Mouse (Mus musculus): ENCODE data around the gene Lclat1. TPM values are rescaled to one million over a fixed set of nuclear protein-coding genes. Genes with fewer than 3 reads are reported as not detected.

Lclat1 gene
- polyA plus RNA-seq, 1 experiment from 2014 or later = 38.3 TPM

- Histone ChIP-seq H3K4me3 (ENCODE audit: low read depth, low read length) (no peak overlapping the region), H3K4me1 (ENCODE audit: control insufficient read depth, insufficient read depth, low read length) (no peaks in the 10 kb centered on the region), H3K27me3 (ENCODE audit: control insufficient read depth, insufficient read depth, low read length) (no peaks in the 10 kb centered on the region), H3K9me3 (replicated peaks; ENCODE audit: control insufficient read depth, low read length) (no peaks in the 10 kb centered on the region), H3K27ac (ENCODE audit: low read depth, low read length) (no peak overlapping the region), H3K9ac (ENCODE audit: low read depth, low read length) (no peak overlapping the region), H3K4me2 (no peak overlapping the region), H3K36me3 (ENCODE audit: control insufficient read depth, insufficient read depth, low read length) (no peaks in the 10 kb centered on the region)
- no peak for ATAC-seq (replicated peaks; ENCODE audit: insufficient number of reproducible peaks, low FRiP score, low TSS enrichment)
- WGBS (ENCODE audit: insufficient replicate concordance) = 28% methylated on average over 5 of the region's 5 CpGs
Measured at GRCm38 (mm10) chr17:73096484-73096883, 11.3 kb upstream of the Lclat1 start.

GRCm38 (mm10) chr17:73098636-73099035, 9.1 kb upstream of the Lclat1 start:
- no peak overlapping the region for H3K9ac ChIP-seq (ENCODE audit: low read depth, low read length)
- no peaks in the 10 kb centered on the region for H3K27me3 ChIP-seq (ENCODE audit: control insufficient read depth, insufficient read depth, low read length)
- no peaks in the 10 kb centered on the region for H3K36me3 ChIP-seq (ENCODE audit: control insufficient read depth, insufficient read depth, low read length)
- no peak overlapping the region for H3K27ac ChIP-seq (ENCODE audit: low read depth, low read length)
- no peak overlapping the region for H3K4me3 ChIP-seq (ENCODE audit: low read depth, low read length)
- 71% methylated on average over 1 of the region's 1 CpGs for WGBS (ENCODE audit: insufficient replicate concordance)
- H3K9me3 ChIP-seq (replicated peaks; ENCODE audit: control insufficient read depth, low read length) = no peaks in the 10 kb centered on the region
- H3K4me1 ChIP-seq (ENCODE audit: control insufficient read depth, insufficient read depth, low read length) = no peaks in the 10 kb centered on the region
- H3K4me2 ChIP-seq = no peak overlapping the region
- ATAC-seq (replicated peaks; ENCODE audit: insufficient number of reproducible peaks, low FRiP score, low TSS enrichment) = no peak

- Histone ChIP-seq H3K9ac (ENCODE audit: low read depth, low read length) (no peak overlapping the region), H3K9me3 (replicated peaks; ENCODE audit: control insufficient read depth, low read length) (no peaks in the 10 kb centered on the region), H3K4me1 (ENCODE audit: control insufficient read depth, insufficient read depth, low read length) (no peaks in the 10 kb centered on the region), H3K27me3 (ENCODE audit: control insufficient read depth, insufficient read depth, low read length) (no peaks in the 10 kb centered on the region), H3K27ac (ENCODE audit: low read depth, low read length) (no peak overlapping the region), H3K36me3 (ENCODE audit: control insufficient read depth, insufficient read depth, low read length) (no peaks in the 10 kb centered on the region), H3K4me2 (no peak overlapping the region), H3K4me3 (ENCODE audit: low read depth, low read length) (no peak overlapping the region)
- WGBS (ENCODE audit: insufficient replicate concordance) = 86% methylated on average over 5 of the region's 5 CpGs
- ATAC-seq (replicated peaks; ENCODE audit: insufficient number of reproducible peaks, low FRiP score, low TSS enrichment) = no peak
Measured at GRCm38 (mm10) chr17:73100396-73100795, 7.4 kb upstream of the Lclat1 start.

GRCm38 (mm10) chr17:73102538-73102937, 5.2 kb upstream of the Lclat1 start:
- H3K4me3 ChIP-seq (ENCODE audit: low read depth, low read length) = no peak overlapping the region

GRCm38 (mm10) chr17:73108170-73108887, 544 bp downstream of the Lclat1 start:
- H3K4me2 ChIP-seq = peak overlapping the region; percentile 92
- no peaks in the 10 kb centered on the region for H3K9me3 ChIP-seq (replicated peaks; ENCODE audit: control insufficient read depth, low read length)
- no peaks in the 10 kb centered on the region for H3K36me3 ChIP-seq (ENCODE audit: control insufficient read depth, insufficient read depth, low read length)
- no peaks in the 10 kb centered on the region for H3K27me3 ChIP-seq (ENCODE audit: control insufficient read depth, insufficient read depth, low read length)
- peak overlapping the region; percentile 89 for H3K9ac ChIP-seq (ENCODE audit: low read depth, low read length)
- peak overlapping the region; percentile 71 for H3K27ac ChIP-seq (ENCODE audit: low read depth, low read length)
- WGBS (ENCODE audit: insufficient replicate concordance) = 5% methylated on average over 35 of the region's 35 CpGs
- peak overlapping the region; percentile 76 for H3K4me3 ChIP-seq (ENCODE audit: low read depth, low read length)
- peaks cover 9% of the 10 kb centered on the region for H3K4me1 ChIP-seq (ENCODE audit: control insufficient read depth, insufficient read depth, low read length)
- peak; percentile 25; the same call in 1 of the 2 replicates for ATAC-seq (replicated peaks; ENCODE audit: insufficient number of reproducible peaks, low FRiP score, low TSS enrichment)

More at GRCm38 (mm10) chr17:73102538-73102937, 5.2 kb upstream of the Lclat1 start:
- Histone ChIP-seq H3K36me3 (ENCODE audit: control insufficient read depth, insufficient read depth, low read length) (no peaks in the 10 kb centered on the region), H3K9me3 (replicated peaks; ENCODE audit: control insufficient read depth, low read length) (no peaks in the 10 kb centered on the region), H3K27me3 (ENCODE audit: control insufficient read depth, insufficient read depth, low read length) (no peaks in the 10 kb centered on the region), H3K4me2 (no peak overlapping the region), H3K4me1 (ENCODE audit: control insufficient read depth, insufficient read depth, low read length) (no peaks in the 10 kb centered on the region), H3K9ac (ENCODE audit: low read depth, low read length) (no peak overlapping the region), H3K27ac (ENCODE audit: low read depth, low read length) (no peak overlapping the region)
- 77% methylated on average over 4 of the region's 4 CpGs for WGBS (ENCODE audit: insufficient replicate concordance)
- no peak for ATAC-seq (replicated peaks; ENCODE audit: insufficient number of reproducible peaks, low FRiP score, low TSS enrichment)

- Histone ChIP-seq H3K4me1 (ENCODE audit: control insufficient read depth, insufficient read depth, low read length) (peaks cover 9% of the 10 kb centered on the region), H3K27me3 (ENCODE audit: control insufficient read depth, insufficient read depth, low read length) (no peaks in the 10 kb centered on the region), H3K4me2 (peak overlapping the region; percentile 92), H3K4me3 (ENCODE audit: low read depth, low read length) (peak overlapping the region; percentile 76), H3K9me3 (replicated peaks; ENCODE audit: control insufficient read depth, low read length) (no peaks in the 10 kb centered on the region), H3K36me3 (ENCODE audit: control insufficient read depth, insufficient read depth, low read length) (no peaks in the 10 kb centered on the region), H3K9ac (ENCODE audit: low read depth, low read length) (peak overlapping the region; percentile 89; the same call in 1 of the 2 replicates), H3K27ac (ENCODE audit: low read depth, low read length) (no peak overlapping the region)
- no peak for ATAC-seq (replicated peaks; ENCODE audit: insufficient number of reproducible peaks, low FRiP score, low TSS enrichment)
- 83% methylated on average over 7 of the region's 7 CpGs for WGBS (ENCODE audit: insufficient replicate concordance)
Measured at GRCm38 (mm10) chr17:73108888-73109259, 1.1 kb downstream of the Lclat1 start.

- Histone ChIP-seq H3K27ac (ENCODE audit: low read depth, low read length) (0 out of 2 replicates have a peak overlapping the region, but pooled peaks have one; percentile 13), H3K4me1 (ENCODE audit: control insufficient read depth, insufficient read depth, low read length) (peaks cover 9% of the 10 kb centered on the region), H3K36me3 (ENCODE audit: control insufficient read depth, insufficient read depth, low read length) (no peaks in the 10 kb centered on the region), H3K9me3 (replicated peaks; ENCODE audit: control insufficient read depth, low read length) (no peaks in the 10 kb centered on the region), H3K4me3 (ENCODE audit: low read depth, low read length) (no peak overlapping the region), H3K27me3 (ENCODE audit: control insufficient read depth, insufficient read depth, low read length) (no peaks in the 10 kb centered on the region), H3K9ac (ENCODE audit: low read depth, low read length) (no peak overlapping the region), H3K4me2 (no peak overlapping the region)
- 60% methylated on average over 7 of the region's 7 CpGs for WGBS (ENCODE audit: insufficient replicate concordance)
- no peak for ATAC-seq (replicated peaks; ENCODE audit: insufficient number of reproducible peaks, low FRiP score, low TSS enrichment)
Measured at GRCm38 (mm10) chr17:73112128-73112527, 4.3 kb downstream of the Lclat1 start.

GRCm38 (mm10) chr17:73112601-73113000, 4.8 kb downstream of the Lclat1 start:
- Histone ChIP-seq H3K4me3 (ENCODE audit: low read depth, low read length) (no peak overlapping the region), H3K36me3 (ENCODE audit: control insufficient read depth, insufficient read depth, low read length) (no peaks in the 10 kb centered on the region), H3K27ac (ENCODE audit: low read depth, low read length) (peak overlapping the region; percentile 80), H3K9ac (ENCODE audit: low read depth, low read length) (peak overlapping the region; percentile 43), H3K27me3 (ENCODE audit: control insufficient read depth, insufficient read depth, low read length) (no peaks in the 10 kb centered on the region), H3K9me3 (replicated peaks; ENCODE audit: control insufficient read depth, low read length) (no peaks in the 10 kb centered on the region), H3K4me1 (ENCODE audit: control insufficient read depth, insufficient read depth, low read length) (peaks cover 9% of the 10 kb centered on the region), H3K4me2 (peak overlapping the region; percentile 14)
- no peak for ATAC-seq (replicated peaks; ENCODE audit: insufficient number of reproducible peaks, low FRiP score, low TSS enrichment)
- 15% methylated on average over 6 of the region's 6 CpGs for WGBS (ENCODE audit: insufficient replicate concordance)

- no peak overlapping the region for H3K4me2 ChIP-seq
- H3K4me3 ChIP-seq (ENCODE audit: low read depth, low read length) = no peak overlapping the region
- ATAC-seq (replicated peaks; ENCODE audit: insufficient number of reproducible peaks, low FRiP score, low TSS enrichment) = no peak
- no peak overlapping the region for H3K27ac ChIP-seq (ENCODE audit: low read depth, low read length)
- H3K9ac ChIP-seq (ENCODE audit: low read depth, low read length) = no peak overlapping the region
- peaks cover 9% of the 10 kb centered on the region for H3K4me1 ChIP-seq (ENCODE audit: control insufficient read depth, insufficient read depth, low read length)
- no peaks in the 10 kb centered on the region for H3K27me3 ChIP-seq (ENCODE audit: control insufficient read depth, insufficient read depth, low read length)
- WGBS (ENCODE audit: insufficient replicate concordance) = 90% methylated on average over 4 of the region's 4 CpGs
- H3K36me3 ChIP-seq (ENCODE audit: control insufficient read depth, insufficient read depth, low read length) = no peaks in the 10 kb centered on the region
- no peaks in the 10 kb centered on the region for H3K9me3 ChIP-seq (replicated peaks; ENCODE audit: control insufficient read depth, low read length)
Measured at GRCm38 (mm10) chr17:73113230-73113629, 5.4 kb downstream of the Lclat1 start.
